Mouse (Mus musculus) MEL (cell line): ENCODE measurements around the gene Wdr19.

Experiments
- CTCF ChIP-seq, 3 experiments: IDR thresholded peaks in 2 of 3; conservative IDR thresholded peaks in 1 of 3; 2 replicates each; pipeline ENCODE4 v1.5.1; 2011 to 2012; ENCODE audit warnings: low read length in 3 of 3, low read depth in 2 of 3, mild to moderate bottlenecking in 2 of 3, improper control_type of control experiment in 1 of 3, inconsistent platforms in 1 of 3, mixed read lengths in 1 of 3, moderate library complexity in 1 of 3; ENCODE audit not compliant: control insufficient read depth in 1 of 3, insufficient read depth in 1 of 3, poor library complexity in 1 of 3, severe bottlenecking in 1 of 3
- ELF1 ChIP-seq: IDR thresholded peaks from 2 replicates; pipeline ENCODE4 v1.6.1; 2014; ENCODE audit warnings: low read depth, mild to moderate bottlenecking, inconsistent platforms, low read length, improper control_type of control experiment, moderate library complexity
- EP300 ChIP-seq, 2 experiments: IDR thresholded peaks; 2 replicates each; pipeline ENCODE4 v1.6.1; 2011; ENCODE audit warnings: improper control_type of control experiment in 2 of 2, low read length in 2 of 2, low read depth in 1 of 2, mild to moderate bottlenecking in 1 of 2
- MAX ChIP-seq: IDR thresholded peaks from 2 replicates; pipeline ENCODE4 v1.6.1; 2011; ENCODE audit warnings: low read length, improper control_type of control experiment
- MAZ ChIP-seq: IDR thresholded peaks from 2 replicates; pipeline ENCODE4 v1.6.1; 2012; ENCODE audit warnings: low read depth, mild to moderate bottlenecking, inconsistent platforms, low read length, improper control_type of control experiment
- NRF1 ChIP-seq: IDR thresholded peaks from 2 replicates; pipeline ENCODE4 v1.6.1; 2014; ENCODE audit warnings: low read depth, mild to moderate bottlenecking, inconsistent platforms, low read length, improper control_type of control experiment, moderate library complexity; ENCODE audit not compliant: poor library complexity, insufficient read depth, severe bottlenecking
- POLR2A ChIP-seq, 2 experiments: IDR thresholded peaks; 2 replicates each; pipeline ENCODE4 v1.6.1; 2011 to 2012; ENCODE audit warnings: low read length in 2 of 2, mild to moderate bottlenecking in 2 of 2, control low read depth in 1 of 2, improper control_type of control experiment in 1 of 2, low read depth in 1 of 2, moderate library complexity in 1 of 2; ENCODE audit not compliant: control insufficient read depth in 1 of 2, insufficient read depth in 1 of 2, poor library complexity in 1 of 2
- POLR2AphosphoS2 ChIP-seq: IDR thresholded peaks from 2 replicates; pipeline ENCODE4 v1.6.1; 2011; ENCODE audit warnings: low read length, improper control_type of control experiment
- POLR2AphosphoS5 ChIP-seq: IDR thresholded peaks from 2 replicates; pipeline ENCODE4 v1.6.1; 2012; ENCODE audit warnings: low read depth, borderline replicate concordance, mild to moderate bottlenecking, inconsistent platforms, low read length, moderate library complexity, mixed read lengths
- TBP ChIP-seq: IDR thresholded peaks from 2 replicates; pipeline ENCODE4 v1.8.0; 2011; ENCODE audit warnings: low read depth, low read length, improper control_type of control experiment
- ZKSCAN1 ChIP-seq: IDR thresholded peaks from 2 replicates; pipeline ENCODE4 v1.6.1; 2012; ENCODE audit warnings: low read depth, mild to moderate bottlenecking, inconsistent platforms, low read length, improper control_type of control experiment, moderate library complexity
- ZNF384 ChIP-seq: IDR thresholded peaks from 2 replicates; pipeline ENCODE4 v1.6.1; 2012; ENCODE audit warnings: low read depth, mild to moderate bottlenecking, inconsistent platforms, low read length, improper control_type of control experiment

DNA sequence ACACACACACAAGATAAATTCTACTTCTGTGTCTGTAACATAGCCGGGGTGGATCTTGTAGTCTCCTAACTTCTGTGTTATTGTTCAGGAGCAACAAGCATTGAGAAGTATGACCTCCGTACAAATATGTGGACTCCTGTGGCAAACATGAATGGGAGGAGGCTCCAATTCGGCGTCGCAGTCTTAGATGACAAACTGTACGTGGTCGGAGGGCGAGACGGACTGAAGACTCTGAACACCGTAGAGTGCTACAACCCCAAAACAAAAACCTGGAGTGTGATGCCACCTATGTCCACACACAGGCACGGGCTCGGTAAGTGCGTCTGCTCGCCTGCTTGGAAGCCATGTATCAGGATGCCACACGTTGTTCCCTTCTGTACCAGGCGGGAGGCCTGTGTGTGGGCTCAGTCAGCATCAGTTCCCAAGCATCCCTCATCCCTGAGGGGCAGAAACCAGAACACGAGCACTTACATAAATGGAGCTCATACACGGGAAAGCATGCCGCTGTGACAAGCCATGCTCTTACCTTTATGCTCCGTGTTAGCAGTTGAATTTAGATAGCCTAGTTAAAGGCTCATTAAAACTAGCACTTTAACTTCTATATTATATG, 40.7 kb upstream of the Wdr19 start:
- no peak for TF ChIP-seq MAZ
- TF ChIP-seq CTCF (IDR thresholded peaks at IDR 0.05 in 2 of 3, conservative IDR thresholded peaks at IDR 0.05 in 1 of 3; ENCODE audit: control insufficient read depth in 1 of 3, insufficient read depth in 1 of 3, low read depth in 2 of 3, low read length in 3 of 3, poor library complexity in 1 of 3, severe bottlenecking in 1 of 3) = no peak
- no peak for TF ChIP-seq POLR2AphosphoS5
- no peak for TF ChIP-seq EP300 (IDR thresholded peaks at IDR 0.05; ENCODE audit: low read depth in 1 of 2, low read length in 2 of 2)
- no peak for TF ChIP-seq ELF1
- no peak for TF ChIP-seq ZKSCAN1
- TF ChIP-seq POLR2A (IDR thresholded peaks at IDR 0.05; ENCODE audit: control insufficient read depth in 1 of 2, insufficient read depth in 1 of 2, low read depth in 1 of 2, low read length in 2 of 2, poor library complexity in 1 of 2) = no peak
- TF ChIP-seq POLR2AphosphoS2 = no peak
- no peak for TF ChIP-seq TBP
- TF ChIP-seq NRF1 = no peak
- no peak for TF ChIP-seq MAX
- no peak for TF ChIP-seq ZNF384
